Mouse (Mus musculus) limb, embryonic 12.5 days (tissue): ENCODE data around the gene Kctd19. TPM values are rescaled to one million over a fixed set of nuclear protein-coding genes. Genes with fewer than 3 reads are reported as not detected.

Experiments
- ATAC-seq: fragments of 200-750 bp; cut with Nextera tagmentation; 2 replicates; pipeline ENCODE4 v1.8.0; 2017; ENCODE audit warnings: low read depth, moderate TSS enrichment; ENCODE audit not compliant: insufficient number of reproducible peaks, insufficient read depth, low FRiP score, low TSS enrichment
- H3K27ac ChIP-seq: fragments of 300-500 bp; sonication (generic); 2 replicates; pipeline ENCODE4 v1.5.1; 2016; ENCODE audit warnings: mild to moderate bottlenecking, moderate library complexity
- H3K27me3 ChIP-seq: fragments of 300-500 bp; sonication (generic); 2 replicates; pipeline ENCODE4 v1.6.1; 2016; ENCODE audit warnings: mild to moderate bottlenecking, moderate library complexity
- H3K36me3 ChIP-seq: fragments of 300-500 bp; sonication (generic); 2 replicates; pipeline ENCODE4 v1.6.1; 2016; ENCODE audit warnings: mild to moderate bottlenecking, moderate library complexity
- H3K4me1 ChIP-seq: fragments of 300-500 bp; sonication (generic); replicated peaks from 2 replicates; pipeline ENCODE4 v1.6.1; 2016
- H3K4me2 ChIP-seq: fragments of 300-500 bp; sonication (generic); 2 replicates; pipeline ENCODE4 v1.6.1; 2016; ENCODE audit warnings: mild to moderate bottlenecking, moderate library complexity
- H3K4me3 ChIP-seq: fragments of 300-500 bp; sonication (generic); replicated peaks from 2 replicates; pipeline ENCODE4 v1.5.1; 2016; ENCODE audit warnings: mild to moderate bottlenecking
- H3K9ac ChIP-seq: fragments of 300-500 bp; sonication (generic); replicated peaks from 2 replicates; pipeline ENCODE4 v1.6.1; 2016; ENCODE audit warnings: mild to moderate bottlenecking, moderate library complexity
- H3K9me3 ChIP-seq: fragments of 300-500 bp; sonication (generic); 2 replicates; pipeline ENCODE4 v1.6.1; 2016; ENCODE audit warnings: mild to moderate bottlenecking, moderate library complexity
- WGBS: fragments of 180-500 bp; shearing (Covaris S2); methylation state at CpG from one replicate; pipeline ENCODE4 v1.1.7; 2016; 5-methylcytosine and 5-hydroxymethylcytosine counted together
- polyA plus RNA-seq: library from polyadenylated mRNA; unstranded; fragments of >200 nt; fragmentation: Nextera tagmentation; extraction: Ambion mirVana; gene quantifications from 2 replicates; pipeline ENCODE4 v1.2.1, GENCODE M21; 2016

Kctd19 gene
- polyA plus RNA-seq, 1 experiment from 2014 or later: not detected

- no peak for ATAC-seq
- Histone ChIP-seq H3K4me2 (no peak overlapping the region), H3K4me1 (peaks cover 10% of the 10 kb centered on the region; the same call in 1 of the 2 replicates), H3K27me3 (no peaks in the 10 kb centered on the region), H3K9me3 (no peaks in the 10 kb centered on the region), H3K36me3 (no peaks in the 10 kb centered on the region), H3K27ac (no peak overlapping the region), H3K4me3 (no peak overlapping the region), H3K9ac (no peak overlapping the region)
- WGBS: 64% methylated on average over 1 of the region's 1 CpGs
These were observed 26.2 kb downstream of the Kctd19 start for GRCm38 (mm10) chr8:105387151-105387550.

- no peak overlapping the region for H3K4me2 ChIP-seq
- H3K9me3 ChIP-seq: no peaks in the 10 kb centered on the region
- H3K27me3 ChIP-seq: no peaks in the 10 kb centered on the region
- H3K4me1 ChIP-seq: peaks cover 12% of the 10 kb centered on the region
- no peaks in the 10 kb centered on the region for H3K36me3 ChIP-seq
- no peak overlapping the region for H3K27ac ChIP-seq
- H3K4me3 ChIP-seq: no peak overlapping the region
- no peak for ATAC-seq
- 95% methylated on average over 2 of the region's 2 CpGs for WGBS
- no peak overlapping the region for H3K9ac ChIP-seq
These were observed 29.2 kb downstream of the Kctd19 start for GRCm38 (mm10) chr8:105384070-105384469.

DNA sequence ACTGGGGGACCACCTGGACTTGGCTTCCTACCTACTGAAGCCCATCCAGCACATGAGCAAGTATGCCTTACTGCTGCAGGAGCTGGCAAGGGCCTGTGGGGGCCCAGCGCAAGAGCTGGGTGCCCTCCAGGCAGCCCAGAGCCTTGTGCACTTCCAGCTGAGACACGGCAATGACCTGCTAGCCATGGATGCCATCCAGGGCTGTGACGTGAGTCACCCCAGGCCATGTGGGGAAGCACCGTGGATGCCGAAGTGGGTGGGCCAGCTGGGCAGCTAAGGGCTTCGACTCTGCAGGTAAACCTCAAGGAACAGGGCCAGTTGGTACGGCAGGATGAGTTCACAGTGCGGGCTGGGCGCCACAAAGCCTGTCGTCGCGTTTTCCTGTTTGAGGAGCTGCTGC lies 33.0 kb downstream of the Kctd19 start:
- Histone ChIP-seq H3K4me1 (peaks cover 13% of the 10 kb centered on the region), H3K27ac (no peak overlapping the region), H3K9ac (no peak overlapping the region), H3K4me3 (no peak overlapping the region), H3K27me3 (no peaks in the 10 kb centered on the region), H3K9me3 (no peaks in the 10 kb centered on the region), H3K36me3 (no peaks in the 10 kb centered on the region), H3K4me2 (no peak overlapping the region)
- no peak for ATAC-seq
- WGBS: 77% methylated on average over 12 of the region's 12 CpGs

- H3K4me2 ChIP-seq: peak overlapping the region; percentile 8; the same call in 1 of the 2 replicates
- no peaks in the 10 kb centered on the region; the same call in 1 of the 2 replicates for H3K27me3 ChIP-seq
- H3K9ac ChIP-seq: no peak overlapping the region; the same call in 1 of the 2 replicates
- 66% methylated on average over 19 of the region's 19 CpGs for WGBS
- no peak overlapping the region for H3K4me3 ChIP-seq
- H3K9me3 ChIP-seq: peaks cover 4% of the 10 kb centered on the region; the same call in 1 of the 2 replicates
- H3K36me3 ChIP-seq: no peaks in the 10 kb centered on the region
- peak; percentile 56; the same call in 1 of the 2 replicates for ATAC-seq
- H3K27ac ChIP-seq: peak overlapping the region; percentile 70
- H3K4me1 ChIP-seq: peaks cover 13% of the 10 kb centered on the region
These were observed 34.6 kb downstream of the Kctd19 start for GRCm38 (mm10) chr8:105378673-105379072.

GRCm38 (mm10) chr8:105374513-105374966 lies 38.8 kb downstream of the Kctd19 start:
- peak overlapping the region; percentile 27 for H3K4me3 ChIP-seq
- H3K4me2 ChIP-seq: peak overlapping the region; percentile 55
- ATAC-seq: no peak
- H3K4me1 ChIP-seq: peaks cover 13% of the 10 kb centered on the region
- peaks cover 8% of the 10 kb centered on the region; the same call in 1 of the 2 replicates for H3K36me3 ChIP-seq
- no peak overlapping the region for H3K27ac ChIP-seq
- H3K27me3 ChIP-seq: no peaks in the 10 kb centered on the region; the same call in 1 of the 2 replicates
- H3K9me3 ChIP-seq: peaks cover 4% of the 10 kb centered on the region; the same call in 1 of the 2 replicates
- no peak overlapping the region; the same call in 1 of the 2 replicates for H3K9ac ChIP-seq
- 30% methylated on average over 33 of the region's 33 CpGs for WGBS

DNA sequence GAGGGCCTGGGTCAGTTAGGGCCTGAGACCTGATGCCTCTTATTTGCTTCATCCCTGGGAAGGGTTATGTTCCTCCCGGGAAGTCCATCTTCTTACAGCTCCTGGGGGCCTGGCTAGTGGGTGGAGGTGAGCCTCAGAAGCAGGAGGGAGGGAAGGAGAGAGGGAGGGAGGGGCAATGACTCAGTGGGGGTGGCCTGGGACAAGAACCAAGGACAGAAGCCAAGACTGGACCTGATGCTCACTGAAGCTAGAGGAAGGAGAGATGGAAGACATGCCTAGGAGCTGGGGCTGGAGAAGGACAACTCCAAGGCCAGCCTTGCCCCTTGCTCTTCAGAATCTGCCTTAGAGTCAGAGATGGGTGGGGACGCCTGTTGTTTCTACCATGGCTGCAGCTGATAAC lies 40.3 kb downstream of the Kctd19 start, which contains the start of gene Plekhg4:
Gene Plekhg4 (plus strand): TSS at position 243 of the 400 bp plus-strand sequence.
- Histone ChIP-seq H3K4me1 (peaks cover 1% of the 10 kb centered on the region), H3K4me2 (peak within 1 kb of the TSS; percentile 55), H3K27ac (no peak within 1 kb of the TSS), H3K36me3 (peaks cover 22% of the 10 kb centered on the region; the same call in 1 of the 2 replicates), H3K27me3 (no peaks in the 10 kb centered on the region; the same call in 1 of the 2 replicates), H3K4me3 (no peak within 1 kb of the TSS), H3K9me3 (peaks cover 4% of the 10 kb centered on the region; the same call in 1 of the 2 replicates), H3K9ac (no peak within 1 kb of the TSS)
- 50% methylated on average over 2 of the region's 2 CpGs for WGBS
- no peak for ATAC-seq

DNA sequence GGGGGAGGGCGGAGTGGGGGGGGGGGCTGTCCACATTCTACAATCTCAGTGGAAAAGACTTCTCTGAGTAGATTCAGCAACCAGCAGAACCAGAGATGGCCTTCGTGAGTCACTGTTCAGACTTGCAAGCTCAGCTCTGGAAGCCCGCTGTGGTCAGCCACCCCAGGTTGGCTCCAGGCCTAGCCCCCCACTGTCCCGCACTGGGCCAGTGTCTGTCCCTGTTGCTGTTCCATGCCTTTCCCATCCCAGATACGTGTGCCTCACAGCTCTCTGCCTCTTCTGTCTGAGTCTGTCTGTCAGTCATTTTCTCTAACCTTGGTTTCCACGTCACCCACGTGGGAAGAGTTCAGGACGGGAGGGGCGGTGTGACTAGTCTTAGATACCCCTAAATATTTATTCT lies 40.8 kb downstream of the Kctd19 start:
- no peak overlapping the region for H3K27ac ChIP-seq
- H3K27me3 ChIP-seq: no peaks in the 10 kb centered on the region; the same call in 1 of the 2 replicates
- H3K36me3 ChIP-seq: peaks cover 28% of the 10 kb centered on the region
- no peak overlapping the region for H3K9ac ChIP-seq
- no peak overlapping the region for H3K4me2 ChIP-seq
- H3K4me1 ChIP-seq: no peaks in the 10 kb centered on the region; the same call in 1 of the 2 replicates
- H3K9me3 ChIP-seq: peaks cover 4% of the 10 kb centered on the region; the same call in 1 of the 2 replicates
- H3K4me3 ChIP-seq: no peak overlapping the region
- no peak for ATAC-seq
- WGBS: 78% methylated on average over 9 of the region's 9 CpGs

- no peak overlapping the region for H3K4me3 ChIP-seq
- 67% methylated on average over 2 of the region's 2 CpGs for WGBS
- ATAC-seq: no peak
These were observed 46.2 kb downstream of the Kctd19 start for GRCm38 (mm10) chr8:105367107-105367506.

DNA sequence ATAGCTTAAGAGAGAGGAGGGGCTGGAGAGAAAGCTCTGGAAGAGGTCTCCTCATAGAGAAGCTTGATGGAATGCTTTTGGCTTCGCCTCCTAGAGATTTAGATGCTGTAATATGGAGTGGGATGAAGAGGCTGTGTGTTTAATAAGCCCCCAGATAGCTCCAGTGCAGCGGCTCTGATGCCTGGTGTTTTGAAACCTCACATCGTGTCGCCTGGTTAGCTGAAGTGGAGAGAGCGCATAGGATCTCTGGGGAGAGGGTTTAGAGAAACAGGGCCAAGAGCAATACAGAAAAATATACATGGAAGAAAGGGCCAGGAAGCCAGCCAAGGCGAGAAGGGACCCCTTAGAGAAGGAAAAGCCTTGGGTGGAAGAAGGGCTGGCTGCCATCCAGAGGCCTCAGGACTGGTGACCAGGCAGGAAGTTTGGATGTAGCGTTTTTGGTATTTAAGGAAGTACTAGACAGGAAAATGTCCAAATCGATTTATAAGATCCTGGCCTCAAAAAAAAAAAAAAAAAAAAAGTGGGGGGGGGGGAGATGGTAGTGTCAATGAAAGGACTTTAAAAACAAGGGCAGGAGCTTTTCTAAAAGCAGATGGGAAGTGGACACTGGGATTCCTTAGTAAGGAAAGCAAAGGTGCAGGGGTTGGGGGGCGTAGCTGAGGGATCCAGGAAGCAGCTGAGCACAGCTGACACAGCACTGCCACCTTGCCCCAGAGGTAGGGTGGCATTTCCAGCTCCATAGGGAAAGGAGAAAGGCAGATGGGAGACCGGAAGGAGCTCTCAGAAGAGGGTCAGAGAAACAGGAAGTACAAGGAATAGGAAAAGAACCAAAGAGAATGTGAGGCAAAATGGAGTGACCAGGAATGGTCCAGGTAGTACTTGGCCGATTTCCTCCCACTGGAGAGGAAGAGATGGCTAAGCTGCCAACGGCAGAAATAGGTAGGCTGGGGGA lies 51.3 kb downstream of the Kctd19 start:
- Histone ChIP-seq H3K4me2 (no peak overlapping the region), H3K9me3 (no peaks in the 10 kb centered on the region), H3K36me3 (peaks cover 53% of the 10 kb centered on the region), H3K27ac (no peak overlapping the region), H3K9ac (no peak overlapping the region), H3K27me3 (no peaks in the 10 kb centered on the region), H3K4me1 (no peaks in the 10 kb centered on the region; the same call in 1 of the 2 replicates), H3K4me3 (no peak overlapping the region)
- no peak for ATAC-seq
- WGBS: 81% methylated on average over 12 of the region's 12 CpGs

More at GRCm38 (mm10) chr8:105367107-105367506, 46.2 kb downstream of the Kctd19 start:
- no peak overlapping the region for H3K9ac ChIP-seq
- H3K4me1 ChIP-seq: no peaks in the 10 kb centered on the region
- H3K27ac ChIP-seq: no peak overlapping the region
- H3K9me3 ChIP-seq: no peaks in the 10 kb centered on the region
- H3K36me3 ChIP-seq: peaks cover 65% of the 10 kb centered on the region
- H3K4me2 ChIP-seq: no peak overlapping the region
- no peaks in the 10 kb centered on the region for H3K27me3 ChIP-seq

DNA sequence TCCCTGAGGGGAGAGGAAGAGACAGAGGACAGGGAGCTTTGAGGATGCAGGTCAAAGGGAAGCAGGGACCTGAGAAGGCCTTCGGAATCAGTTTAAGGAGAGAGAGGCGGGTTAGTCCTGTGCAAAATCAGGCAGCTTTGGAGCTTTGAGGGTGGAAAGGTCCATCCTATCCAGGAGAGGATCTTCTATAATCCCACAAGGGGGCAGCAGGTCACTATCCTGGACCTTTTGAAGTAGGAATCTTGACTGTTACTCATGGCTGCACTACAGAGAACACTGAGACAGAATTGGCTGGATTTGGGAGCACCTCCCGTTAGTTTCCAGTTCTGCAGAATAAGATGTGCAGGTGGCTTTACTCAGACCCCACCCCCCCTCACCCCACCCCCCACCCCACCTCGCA lies 53.7 kb downstream of the Kctd19 start:
- Histone ChIP-seq H3K36me3 (peaks cover 59% of the 10 kb centered on the region), H3K9ac (0 out of 2 replicates have a peak overlapping the region, but pooled peaks have one; percentile 23), H3K4me2 (no peak overlapping the region), H3K9me3 (no peaks in the 10 kb centered on the region), H3K4me3 (no peak overlapping the region), H3K27me3 (no peaks in the 10 kb centered on the region), H3K27ac (no peak overlapping the region), H3K4me1 (peaks cover 8% of the 10 kb centered on the region)
- no peak for ATAC-seq
- WGBS: 35% methylated on average over 4 of the region's 4 CpGs

- Histone ChIP-seq H3K36me3 (peaks cover 55% of the 10 kb centered on the region), H3K27ac (no peak overlapping the region), H3K4me2 (no peak overlapping the region), H3K9ac (0 out of 2 replicates have a peak overlapping the region, but pooled peaks have one; percentile 23), H3K27me3 (no peaks in the 10 kb centered on the region), H3K4me3 (no peak overlapping the region), H3K9me3 (no peaks in the 10 kb centered on the region), H3K4me1 (peaks cover 10% of the 10 kb centered on the region)
- no peak for ATAC-seq
- 71% methylated on average over 15 of the region's 15 CpGs for WGBS
These were observed 54.1 kb downstream of the Kctd19 start for GRCm38 (mm10) chr8:105359208-105359607.
